Mouse (Mus musculus) liver, postnatal 0 days (tissue): ENCODE measurements around the gene Tmem117.

Source experiments
- CTCF ChIP-seq: sonication (generic); IDR thresholded peaks from 2 replicates; pipeline ENCODE4 v1.5.1; 2016; ENCODE audit warnings: antibody characterized with exemption, low read depth
- EP300 ChIP-seq: IDR thresholded peaks from 2 replicates; pipeline ENCODE4 v1.6.1; 2016; ENCODE audit warnings: antibody characterized with exemption, low read depth, mild to moderate bottlenecking

DNA sequence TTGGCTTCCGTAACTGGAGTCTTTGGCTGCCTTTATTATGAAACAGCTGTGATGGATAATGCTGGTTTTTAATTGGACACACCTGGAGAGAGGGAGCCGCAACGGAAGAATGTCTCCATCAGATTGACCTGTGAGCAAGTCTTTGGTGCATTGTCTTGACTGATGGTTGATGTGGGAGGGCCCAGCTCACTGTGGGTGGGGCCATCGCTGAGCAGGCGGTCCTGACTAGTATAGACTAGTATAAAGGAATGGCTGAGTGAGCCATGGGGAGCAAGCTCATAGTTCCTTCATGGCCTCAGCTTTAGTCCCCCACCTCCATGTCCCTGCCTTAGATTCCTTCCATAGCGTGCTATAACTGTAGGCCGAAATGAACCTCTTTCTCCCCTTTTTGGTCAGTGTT is 58.1 kb downstream of the Tmem117 start:
- no peak for TF ChIP-seq CTCF
- no peak for TF ChIP-seq EP300
